Mouse (Mus musculus): ENCODE measurements around the gene Lsg1. TPM values are rescaled to one million over a fixed set of nuclear protein-coding genes. Genes with fewer than 3 reads are reported as not detected.

Gene Lsg1
- total and polyA plus RNA-seq, 3 experiments = 58.8 to 84.4 TPM; not detected in 1

- no peak for TF ChIP-seq E2F4 (IDR thresholded peaks at IDR 0.05; ENCODE audit: borderline replicate concordance, low read depth, low read length)
- TF ChIP-seq GATA1 (IDR thresholded peaks at IDR 0.05; ENCODE audit: low read depth, low read length) = no peak
- no peak for TF ChIP-seq UBTF (IDR thresholded peaks at IDR 0.05; ENCODE audit: borderline replicate concordance, insufficient read depth, low read depth, low read length)
- TF ChIP-seq NELFE (IDR thresholded peaks at IDR 0.05; ENCODE audit: low read depth, low read length) = no peak
- TF ChIP-seq MXI1 (IDR thresholded peaks at IDR 0.05; ENCODE audit: low read depth, low read length) = no peak
- TF ChIP-seq BHLHE40 (IDR thresholded peaks at IDR 0.05; ENCODE audit: borderline replicate concordance, low read depth, low read length) = no peak
- TF ChIP-seq ELF1 (IDR thresholded peaks at IDR 0.05; ENCODE audit: low read depth, low read length) = no peak
- no peak for TF ChIP-seq GABPA (IDR thresholded peaks at IDR 0.05; ENCODE audit: low read depth, low read length)
- no peak for TF ChIP-seq USF2 (IDR thresholded peaks at IDR 0.05; ENCODE audit: borderline replicate concordance in 1 of 2, insufficient read depth in 1 of 2, low read depth in 1 of 2, low read length in 2 of 2)
- no peak overlapping the region for H3K9ac ChIP-seq (ENCODE audit: control insufficient read depth, low read depth, low read length, poor library complexity, severe bottlenecking)
- no peak overlapping the region for H3K4me3 ChIP-seq (ENCODE audit: control insufficient read depth in 1 of 2, insufficient read depth in 1 of 2, low read depth in 2 of 2, low read length in 2 of 2)
- no peak overlapping the region for H3K27ac ChIP-seq (ENCODE audit: control insufficient read depth, low read depth, low read length)
- DNase-seq (ENCODE audit: low read depth, low spot score) = no peak
- H3K9me3 ChIP-seq (replicated peaks; ENCODE audit: insufficient read depth, low read length) = no peaks in the 10 kb centered on the region
- no peaks in the 10 kb centered on the region for H3K36me3 ChIP-seq (ENCODE audit: control insufficient read depth in 1 of 2, insufficient read depth in 2 of 2, low read length in 2 of 2)
- H3K4me1 ChIP-seq (ENCODE audit: control insufficient read depth in 1 of 2, insufficient read depth in 2 of 2, low read length in 2 of 2) = no peaks in the 10 kb centered on the region
- peaks cover 21 to 40% of the 10 kb centered on the region in 2 experiments for H3K27me3 ChIP-seq (ENCODE audit: control insufficient read depth in 1 of 2, insufficient read depth in 2 of 2, low read length in 2 of 2)
- no peaks in the 10 kb centered on the region for H3K79me2 ChIP-seq (ENCODE audit: control insufficient read depth, insufficient read depth, low read length, poor library complexity)
These were observed 26.7 kb upstream of the Lsg1 start for GRCm38 (mm10) chr16:30614122-30614521.

GRCm38 (mm10) chr16:30613122-30613521 lies 25.7 kb upstream of the Lsg1 start:
- no peak for DNase-seq (ENCODE audit: low read depth, low spot score)
- H3K4me3 ChIP-seq (ENCODE audit: control insufficient read depth in 1 of 2, insufficient read depth in 1 of 2, low read depth in 2 of 2, low read length in 2 of 2) = no peak overlapping the region
- H3K27ac ChIP-seq (ENCODE audit: control insufficient read depth, low read depth, low read length) = no peak overlapping the region
- no peak overlapping the region for H3K9ac ChIP-seq (ENCODE audit: control insufficient read depth, low read depth, low read length, poor library complexity, severe bottlenecking)
- H3K36me3 ChIP-seq (ENCODE audit: control insufficient read depth in 1 of 2, insufficient read depth in 2 of 2, low read length in 2 of 2) = no peaks in the 10 kb centered on the region
- H3K9me3 ChIP-seq (replicated peaks; ENCODE audit: insufficient read depth, low read length) = no peaks in the 10 kb centered on the region
- H3K4me1 ChIP-seq (ENCODE audit: control insufficient read depth in 1 of 2, insufficient read depth in 2 of 2, low read length in 2 of 2) = no peaks in the 10 kb centered on the region
- no peak for TF ChIP-seq MAZ (IDR thresholded peaks at IDR 0.05; ENCODE audit: low read depth, low read length)
- TF ChIP-seq RAD21 (IDR thresholded peaks at IDR 0.05; ENCODE audit: low read depth, low read length) = no peak
- TF ChIP-seq MYC (IDR thresholded peaks at IDR 0.05; ENCODE audit: low read depth, low read length) = no peak
- peaks cover 17 to 30% of the 10 kb centered on the region in 2 experiments for H3K27me3 ChIP-seq (ENCODE audit: control insufficient read depth in 1 of 2, insufficient read depth in 2 of 2, low read length in 2 of 2)
- no peaks in the 10 kb centered on the region for H3K79me2 ChIP-seq (ENCODE audit: control insufficient read depth, insufficient read depth, low read length, poor library complexity)

DNA sequence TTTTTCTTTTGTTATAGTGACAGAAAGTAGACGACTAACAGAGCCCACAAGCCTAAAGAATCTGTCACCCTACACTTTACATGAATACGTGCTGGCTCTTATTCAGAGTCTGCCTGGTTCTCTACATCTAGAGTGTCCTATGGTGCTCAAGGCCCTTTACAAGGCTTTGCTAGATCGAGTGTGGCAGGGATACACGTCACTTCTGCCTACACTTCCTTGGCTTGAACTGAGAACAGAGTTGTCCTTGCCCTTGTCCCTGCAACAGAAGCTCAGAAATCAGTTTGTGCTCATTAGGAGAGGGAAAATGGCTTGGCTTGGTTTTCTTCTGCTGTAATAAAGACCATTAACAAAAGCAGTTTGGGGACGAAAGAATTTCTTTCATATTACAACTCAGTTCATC lies 23.9 kb upstream of the Lsg1 start:
- DNase-seq (ENCODE audit: low read depth, low spot score) = no peak
- Histone ChIP-seq H3K9me3 (replicated peaks; ENCODE audit: insufficient read depth, low read length) (no peaks in the 10 kb centered on the region), H3K27ac (ENCODE audit: control insufficient read depth, low read depth, low read length) (no peak overlapping the region), H3K27me3 (ENCODE audit: control insufficient read depth in 1 of 2, insufficient read depth in 2 of 2, low read length in 2 of 2) (peaks cover 11 to 17% of the 10 kb centered on the region in 2 experiments; a peak in 3 of 4 replicates), H3K4me1 (ENCODE audit: control insufficient read depth in 1 of 2, insufficient read depth in 2 of 2, low read length in 2 of 2) (no peaks in the 10 kb centered on the region), H3K9ac (ENCODE audit: control insufficient read depth, low read depth, low read length, poor library complexity, severe bottlenecking) (no peak overlapping the region), H3K79me2 (ENCODE audit: control insufficient read depth, insufficient read depth, low read length, poor library complexity) (no peaks in the 10 kb centered on the region), H3K36me3 (ENCODE audit: control insufficient read depth in 1 of 2, insufficient read depth in 2 of 2, low read length in 2 of 2) (no peaks in the 10 kb centered on the region), H3K4me3 (ENCODE audit: control insufficient read depth in 1 of 2, insufficient read depth in 1 of 2, low read depth in 2 of 2, low read length in 2 of 2) (no peak overlapping the region)
- TF ChIP-seq CHD2 (IDR thresholded peaks at IDR 0.05; ENCODE audit: low read length) (no peak), HCFC1 (IDR thresholded peaks at IDR 0.05; ENCODE audit: low read depth, low read length) (no peak), MYC (IDR thresholded peaks at IDR 0.05; ENCODE audit: low read depth, low read length) (no peak), CTCF (IDR thresholded peaks at IDR 0.05 in 2 of 3, conservative IDR thresholded peaks at IDR 0.05 in 1 of 3; ENCODE audit: control insufficient read depth in 1 of 3, insufficient read depth in 1 of 3, low read depth in 2 of 3, low read length in 3 of 3, poor library complexity in 1 of 3, severe bottlenecking in 1 of 3) (no peak), E2F4 (IDR thresholded peaks at IDR 0.05; ENCODE audit: borderline replicate concordance, low read depth, low read length) (no peak)
